Mouse (Mus musculus) embryo, embryonic 11.5 days (tissue): ENCODE measurements at regions not wholly inside any gene's neighbourhood (a gene's known extent, or its start where the extent isn't known, plus 50 kb on each side); places are given as distances from the start of the nearest gene placed in this dataset.

ENCODE experiments used
- DNase-seq: peaks from one replicate; pipeline ENCODE4 v3.0.0-alpha.2; 2012; ENCODE audit warnings: low read depth, low spot score

- no peak for DNase-seq
Measured at GRCm38 (mm10) chr15:52954715-52955593, 929.8 kb upstream of the Gm7489 start.

GRCm38 (mm10) chr15:52959711-52960110 is 925.0 kb upstream of the Gm7489 start:
- DNase-seq: no peak

GRCm38 (mm10) chr15:52961491-52961890 is 923.2 kb upstream of the Gm7489 start:
- no peak for DNase-seq

GRCm38 (mm10) chr15:52963918-52964317 is 920.8 kb upstream of the Gm7489 start:
- DNase-seq: peak; percentile 1

- DNase-seq: no peak
Measured at GRCm38 (mm10) chr15:52964403-52964802, 920.3 kb upstream of the Gm7489 start.

- DNase-seq: peak; percentile 4
Measured at GRCm38 (mm10) chr15:52967801-52968235, 916.9 kb upstream of the Gm7489 start.

- no peak for DNase-seq
Measured at GRCm38 (mm10) chr15:52982821-52983220, 901.9 kb upstream of the Gm7489 start.

- no peak for DNase-seq
Measured at GRCm38 (mm10) chr15:52990580-52990979, 894.1 kb upstream of the Gm7489 start.

GRCm38 (mm10) chr15:52994351-52994750 is 890.4 kb upstream of the Gm7489 start:
- DNase-seq: no peak

- DNase-seq: no peak
Measured at GRCm38 (mm10) chr15:52999200-52999599, 885.5 kb upstream of the Gm7489 start.

GRCm38 (mm10) chr15:52999776-53000175 is 884.9 kb upstream of the Gm7489 start:
- DNase-seq: no peak

GRCm38 (mm10) chr15:53001429-53001828 is 883.3 kb upstream of the Gm7489 start:
- no peak for DNase-seq

- DNase-seq: no peak
Measured at GRCm38 (mm10) chr15:53001964-53002363, 882.7 kb upstream of the Gm7489 start.

- DNase-seq: no peak
Measured at GRCm38 (mm10) chr15:53004078-53004477, 880.6 kb upstream of the Gm7489 start.

GRCm38 (mm10) chr15:53006844-53007243 is 877.9 kb upstream of the Gm7489 start:
- DNase-seq: no peak

GRCm38 (mm10) chr15:53009337-53009736 is 875.4 kb upstream of the Gm7489 start:
- no peak for DNase-seq
